Mouse (Mus musculus): ENCODE data around the gene Ppp6r3.

DNA sequence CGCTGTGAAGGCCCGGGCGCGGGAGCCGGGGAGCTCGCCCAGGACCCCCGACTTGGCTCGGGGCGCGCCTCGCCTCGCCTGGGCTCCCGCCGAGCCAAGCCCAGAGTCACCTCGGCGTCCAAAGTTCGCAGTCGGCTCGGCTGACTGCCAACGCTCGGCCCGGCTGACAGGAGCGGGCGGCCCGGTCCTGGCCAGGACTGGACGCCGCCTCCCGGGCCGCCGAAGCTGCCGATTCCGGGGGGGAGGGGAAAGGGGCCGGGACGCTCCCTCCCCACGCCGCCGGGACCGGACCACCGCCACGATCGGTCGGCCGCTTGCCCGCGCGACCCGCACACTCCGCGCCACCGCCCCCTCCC is 295 bp downstream of the Ppp6r3 start:
- TF ChIP-seq EP300 (IDR thresholded peaks at IDR 0.05; ENCODE audit: insufficient read depth, low read depth, low read length), result no peak
- TF ChIP-seq CTCF (IDR thresholded peaks at IDR 0.05; ENCODE audit: low read depth, low read length), result no peak
- no peak for TF ChIP-seq POLR2A (IDR thresholded peaks at IDR 0.05; ENCODE audit: insufficient read depth, low read length)

Data from ES-Bruce4 (cell line).